Mouse (Mus musculus) midbrain, embryonic 14.5 days (tissue): Measurements from ENCODE around the gene Astn2. TPM values are rescaled to one million over a fixed set of nuclear protein-coding genes. Genes with fewer than 3 reads are reported as not detected.
A peak's percentile ranks its signal among the peaks of the same experiment; 100 is the strongest.

Experiments
- ATAC-seq: fragments of 200-750 bp; cut with Nextera tagmentation; 2 replicates; pipeline ENCODE4 v1.8.0; 2017; ENCODE audit warnings: moderate number of reproducible peaks, moderate library complexity; ENCODE audit not compliant: low FRiP score, low TSS enrichment
- DNase-seq: peaks from one replicate; pipeline ENCODE4 v3.0.0-alpha.2; 2015
- H3K27ac ChIP-seq: fragments of 300-500 bp; sonication (generic); replicated peaks from 2 replicates; pipeline ENCODE4 v1.5.1; 2014; ENCODE audit warnings: mild to moderate bottlenecking, low read depth, low read length, moderate library complexity
- H3K27me3 ChIP-seq: fragments of 300-500 bp; sonication (generic); 2 replicates; pipeline ENCODE4 v1.6.1; 2014; ENCODE audit warnings: low read length, control low read depth, mixed read lengths; ENCODE audit not compliant: control insufficient read depth, insufficient read depth
- H3K36me3 ChIP-seq: fragments of 300-500 bp; sonication (generic); 2 replicates; pipeline ENCODE4 v1.6.1; 2014; ENCODE audit warnings: low read length, control low read depth; ENCODE audit not compliant: control insufficient read depth, insufficient read depth
- H3K4me1 ChIP-seq: fragments of 300-500 bp; sonication (generic); 2 replicates; pipeline ENCODE4 v1.6.1; 2014; ENCODE audit warnings: mild to moderate bottlenecking, antibody characterized with exemption, low read length, control low read depth; ENCODE audit not compliant: control insufficient read depth, insufficient read depth
- H3K4me2 ChIP-seq: fragments of 300-500 bp; sonication (generic); 2 replicates; pipeline ENCODE4 v1.6.1; 2014; ENCODE audit warnings: mild to moderate bottlenecking, low read length, moderate library complexity
- H3K4me3 ChIP-seq: fragments of 300-500 bp; sonication (generic); replicated peaks from 2 replicates; pipeline ENCODE4 v1.5.1; 2014; ENCODE audit warnings: low read depth, low read length
- H3K9ac ChIP-seq: fragments of 300-500 bp; sonication (generic); replicated peaks from 2 replicates; pipeline ENCODE4 v1.6.1; 2014; ENCODE audit warnings: mild to moderate bottlenecking, low read length, moderate library complexity
- H3K9me3 ChIP-seq: fragments of 300-500 bp; sonication (generic); 2 replicates; pipeline ENCODE4 v1.6.1; 2016; ENCODE audit warnings: low read length, control low read depth, mixed read lengths; ENCODE audit not compliant: control insufficient read depth
- WGBS: fragments of 180-500 bp; shearing (Covaris S2); extraction: QIAGEN DNeasy Blood & Tissue Kit; methylation state at CpG from one replicate; pipeline ENCODE4 v1.1.7; 2014; 5-methylcytosine and 5-hydroxymethylcytosine counted together
- polyA plus RNA-seq: library from polyadenylated mRNA; unstranded; fragments of >200 nt; fragmentation: Nextera tagmentation; extraction: Ambion mirVana; gene quantifications from 2 replicates; pipeline ENCODE4 v1.2.1, GENCODE M21; 2014

The Astn2 gene
- polyA plus RNA-seq, 1 experiment from 2014 or later, result 4.4 TPM

GRCm38 (mm10) chr4:66302686-66303310 lies 101.6 kb downstream of the Astn2 start:
- no peaks in the 10 kb centered on the region for H3K4me1 ChIP-seq
- ATAC-seq (peak; percentile 37; the same call in 1 of the 2 replicates), DNase-seq (peak; percentile 53)
- no peaks in the 10 kb centered on the region for H3K36me3 ChIP-seq
- no peaks in the 10 kb centered on the region for H3K27me3 ChIP-seq
- no peak overlapping the region; the same call in 1 of the 2 replicates for H3K27ac ChIP-seq
- no peak overlapping the region for H3K4me3 ChIP-seq
- no peak overlapping the region for H3K9ac ChIP-seq
- no peak overlapping the region for H3K4me2 ChIP-seq
- 55% methylated on average over 7 of the region's 7 CpGs for WGBS
- H3K9me3 ChIP-seq, result no peaks in the 10 kb centered on the region

GRCm38 (mm10) chr4:66285034-66285433 lies 119.4 kb downstream of the Astn2 start:
- H3K4me1 ChIP-seq, result no peaks in the 10 kb centered on the region

GRCm38 (mm10) chr4:66276096-66276495 lies 128.3 kb downstream of the Astn2 start:
- ATAC-seq (no peak), DNase-seq (peak; percentile 17)
- Histone ChIP-seq H3K9ac (no peak overlapping the region), H3K9me3 (no peaks in the 10 kb centered on the region), H3K4me1 (0 out of 2 replicates have a peak, but pooled peaks cover 4% of the 10 kb centered on the region), H3K36me3 (no peaks in the 10 kb centered on the region), H3K27me3 (no peaks in the 10 kb centered on the region), H3K27ac (no peak overlapping the region), H3K4me2 (no peak overlapping the region), H3K4me3 (no peak overlapping the region)
- 58% methylated on average over 4 of the region's 4 CpGs for WGBS

More at GRCm38 (mm10) chr4:66285034-66285433, 119.4 kb downstream of the Astn2 start:
- ATAC-seq, result no peak
- no peaks in the 10 kb centered on the region for H3K9me3 ChIP-seq
- H3K36me3 ChIP-seq, result no peaks in the 10 kb centered on the region
- no peak for DNase-seq
- H3K27ac ChIP-seq, result no peak overlapping the region
- no peak overlapping the region for H3K9ac ChIP-seq
- H3K4me2 ChIP-seq, result no peak overlapping the region
- H3K27me3 ChIP-seq, result no peaks in the 10 kb centered on the region
- H3K4me3 ChIP-seq, result no peak overlapping the region

GRCm38 (mm10) chr4:66271550-66272117 lies 132.8 kb downstream of the Astn2 start:
- peak; percentile 40 for DNase-seq
- no peaks in the 10 kb centered on the region for H3K36me3 ChIP-seq
- 37% methylated on average over 6 of the region's 6 CpGs for WGBS

GRCm38 (mm10) chr4:66264031-66264430 lies 140.4 kb downstream of the Astn2 start:
- DNase-seq (no peak), ATAC-seq (no peak)
- H3K4me2 ChIP-seq, result no peak overlapping the region
- no peak overlapping the region for H3K27ac ChIP-seq
- H3K4me3 ChIP-seq, result no peak overlapping the region
- no peaks in the 10 kb centered on the region for H3K27me3 ChIP-seq
- H3K9me3 ChIP-seq, result no peaks in the 10 kb centered on the region
- H3K9ac ChIP-seq, result no peak overlapping the region
- no peaks in the 10 kb centered on the region for H3K4me1 ChIP-seq
- 90% methylated on average over 4 of the region's 4 CpGs for WGBS
- no peaks in the 10 kb centered on the region for H3K36me3 ChIP-seq

More at GRCm38 (mm10) chr4:66271550-66272117, 132.8 kb downstream of the Astn2 start:
- Histone ChIP-seq H3K4me2 (no peak overlapping the region), H3K27ac (0 out of 2 replicates have a peak overlapping the region, but pooled peaks have one; percentile 3), H3K27me3 (no peaks in the 10 kb centered on the region), H3K9me3 (no peaks in the 10 kb centered on the region), H3K4me3 (no peak overlapping the region), H3K9ac (no peak overlapping the region), H3K4me1 (0 out of 2 replicates have a peak, but pooled peaks cover 4% of the 10 kb centered on the region)
- peak; percentile 43; the same call in 1 of the 2 replicates for ATAC-seq

- no peak overlapping the region for H3K9ac ChIP-seq
- no peaks in the 10 kb centered on the region for H3K27me3 ChIP-seq
- H3K4me2 ChIP-seq, result no peak overlapping the region
- no peaks in the 10 kb centered on the region for H3K36me3 ChIP-seq
- H3K4me3 ChIP-seq, result no peak overlapping the region
- H3K9me3 ChIP-seq, result no peaks in the 10 kb centered on the region
- ATAC-seq, result no peak
- DNase-seq, result no peak
- H3K27ac ChIP-seq, result no peak overlapping the region
- 92% methylated on average over 3 of the region's 3 CpGs for WGBS
- no peaks in the 10 kb centered on the region for H3K4me1 ChIP-seq
Observed at GRCm38 (mm10) chr4:66261276-66261675, 143.1 kb downstream of the Astn2 start.

- Histone ChIP-seq H3K9me3 (no peaks in the 10 kb centered on the region), H3K4me2 (no peak overlapping the region), H3K36me3 (no peaks in the 10 kb centered on the region), H3K27me3 (no peaks in the 10 kb centered on the region), H3K4me3 (no peak overlapping the region), H3K4me1 (no peaks in the 10 kb centered on the region), H3K27ac (no peak overlapping the region), H3K9ac (no peak overlapping the region)
- no peak for ATAC-seq
- DNase-seq, result no peak
- 90% methylated on average over 2 of the region's 2 CpGs for WGBS
Observed at GRCm38 (mm10) chr4:66258905-66259304, 145.5 kb downstream of the Astn2 start.

- H3K27me3 ChIP-seq, result no peaks in the 10 kb centered on the region
- no peak overlapping the region for H3K4me2 ChIP-seq
- no peaks in the 10 kb centered on the region for H3K36me3 ChIP-seq
- DNase-seq, result no peak
- H3K9me3 ChIP-seq, result no peaks in the 10 kb centered on the region
- no peak for ATAC-seq
- WGBS, result 82% methylated on average over 4 of the region's 4 CpGs
- no peaks in the 10 kb centered on the region for H3K4me1 ChIP-seq
- H3K4me3 ChIP-seq, result no peak overlapping the region
- no peak overlapping the region for H3K9ac ChIP-seq
- H3K27ac ChIP-seq, result no peak overlapping the region
Observed at GRCm38 (mm10) chr4:66254695-66255492, 149.5 kb downstream of the Astn2 start.
